Mouse (Mus musculus): ENCODE data around the gene Cst7. TPM values are rescaled to one million over a fixed set of nuclear protein-coding genes. Genes with fewer than 3 reads are reported as not detected.
"Not testable (repeated sequence)": the region's sequence is repeated elsewhere in the genome, so short reads cannot be mapped to it uniquely, and the experiment has no call there.

Gene Cst7
- 0.26 and 0.60 TPM in 2 replicates for polyA plus RNA-seq (2015; fragmentation: Nextera tagmentation; extraction: Ambion mirVana)

DNA sequence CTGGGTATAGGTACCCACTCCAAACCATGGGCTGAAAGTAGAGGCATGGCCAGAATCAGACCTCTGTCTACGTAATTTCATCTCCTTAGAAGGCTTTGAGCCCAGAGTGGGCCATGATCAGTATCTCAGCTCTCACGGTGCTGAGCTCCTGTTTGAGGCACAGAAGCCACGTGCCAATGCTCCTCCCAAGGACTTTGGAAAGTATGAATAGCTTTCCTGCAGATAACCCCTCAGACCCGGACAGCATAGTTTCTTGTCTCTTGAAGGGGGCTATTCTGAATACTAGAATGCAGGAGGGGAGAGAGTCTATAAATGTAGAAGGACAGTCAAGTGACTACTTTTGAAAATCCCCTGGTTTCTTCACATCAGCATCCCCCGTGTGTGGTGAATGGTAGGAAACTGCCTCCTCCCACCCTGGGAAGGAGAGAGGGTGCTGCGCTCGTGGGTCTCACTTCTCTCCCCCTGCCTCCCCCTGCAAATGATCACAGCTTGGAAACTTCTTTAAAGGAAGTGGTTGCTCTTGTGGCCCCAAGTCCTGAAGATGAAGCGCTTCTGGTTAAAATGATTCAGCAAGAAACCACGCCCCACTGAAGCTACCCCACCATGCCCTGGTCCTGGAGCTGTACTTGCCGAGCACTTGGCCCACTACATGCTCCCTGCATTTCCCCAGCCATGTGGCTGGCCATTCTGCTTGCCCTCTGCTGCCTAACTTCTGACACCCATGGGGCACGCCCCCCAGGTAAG lies at the start of gene Cst7:
TSS of gene Cst7 (plus strand) at position 569 of the 744 bp plus-strand sequence.
- no peak within 1 kb of the TSS for H3K9ac ChIP-seq
- WGBS: 82% methylated on average over 11 of the region's 11 CpGs
- no peaks in the 10 kb centered on the region for H3K4me1 ChIP-seq (replicated peaks)
- H3K4me3 ChIP-seq: no peak within 1 kb of the TSS
- H3K9me3 ChIP-seq: no peaks in the 10 kb centered on the region
- no peaks in the 10 kb centered on the region for H3K36me3 ChIP-seq
- H3K4me2 ChIP-seq: no peak within 1 kb of the TSS
- no peak for ATAC-seq (ENCODE audit: low FRiP score, low read depth)
- H3K27ac ChIP-seq (replicated peaks): no peak within 1 kb of the TSS
- H3K27me3 ChIP-seq: no peaks in the 10 kb centered on the region

DNA sequence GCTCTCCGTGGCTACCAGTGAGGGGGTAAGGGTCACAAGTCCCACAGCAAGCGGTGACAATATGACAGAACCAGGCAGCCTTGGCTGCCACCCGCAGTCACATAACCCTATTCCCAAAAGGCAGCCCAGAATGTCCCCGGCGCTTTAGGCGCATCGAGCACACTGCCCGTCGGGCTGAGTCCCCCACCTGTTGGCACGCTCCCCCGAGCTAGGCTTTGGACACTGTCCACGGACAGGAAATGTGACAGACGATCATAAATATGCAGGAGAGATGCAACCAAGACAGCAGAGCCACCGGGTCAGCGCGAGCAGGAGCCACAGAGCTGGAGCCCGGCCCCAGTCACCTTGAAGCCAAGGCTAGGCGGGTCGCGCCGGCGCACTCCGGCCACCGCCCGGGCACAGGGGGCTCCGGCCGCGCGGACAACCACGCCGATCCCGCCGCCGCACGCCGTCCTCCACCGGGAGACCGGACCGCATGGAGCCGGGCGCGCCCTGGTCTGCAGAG lies 44.5 kb upstream of the Cst7 start:
- WGBS: 3% methylated on average over 42 of the region's 42 CpGs
- no peaks in the 10 kb centered on the region for H3K9me3 ChIP-seq
- H3K4me1 ChIP-seq (replicated peaks): peaks cover 6% of the 10 kb centered on the region
- peak; percentile 63; the same call in 1 of the 2 replicates for ATAC-seq (ENCODE audit: low FRiP score, low read depth)
- peak overlapping the region; percentile 92 for H3K4me2 ChIP-seq
- H3K4me3 ChIP-seq: peak overlapping the region; percentile 51
- H3K9ac ChIP-seq: peak overlapping the region; percentile 51
- no peaks in the 10 kb centered on the region for H3K36me3 ChIP-seq
- no peak overlapping the region for H3K27ac ChIP-seq (replicated peaks)
- peaks cover 11% of the 10 kb centered on the region for H3K27me3 ChIP-seq

DNA sequence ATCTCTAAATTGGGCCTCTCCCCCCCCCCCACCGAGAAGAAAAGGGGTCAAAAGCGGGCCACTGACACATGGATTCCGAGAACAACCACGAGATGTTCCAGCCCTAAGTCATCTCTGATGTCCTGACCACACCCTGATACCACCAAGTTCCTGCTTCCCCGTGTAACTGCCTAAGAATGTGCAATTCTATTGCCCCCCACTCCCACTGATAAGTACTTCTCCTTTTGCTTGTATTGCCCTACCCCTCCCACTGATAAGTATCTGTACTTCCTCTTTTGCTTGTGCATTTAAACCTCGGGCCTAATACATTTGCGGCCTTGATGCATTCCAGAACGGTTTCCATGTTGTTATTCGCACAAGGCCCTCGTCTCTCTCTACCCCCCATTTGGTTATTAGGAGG lies 20.6 kb upstream of the Cst7 start:
- H3K9ac ChIP-seq; H3K4me2 ChIP-seq; H3K9me3 ChIP-seq; ATAC-seq (ENCODE audit: low FRiP score, low read depth); H3K4me1 ChIP-seq (replicated peaks); H3K27ac ChIP-seq (replicated peaks); H3K4me3 ChIP-seq; H3K36me3 ChIP-seq; H3K27me3 ChIP-seq: not testable (repeated sequence)
- WGBS: 85% methylated on average over 10 of the region's 10 CpGs

DNA sequence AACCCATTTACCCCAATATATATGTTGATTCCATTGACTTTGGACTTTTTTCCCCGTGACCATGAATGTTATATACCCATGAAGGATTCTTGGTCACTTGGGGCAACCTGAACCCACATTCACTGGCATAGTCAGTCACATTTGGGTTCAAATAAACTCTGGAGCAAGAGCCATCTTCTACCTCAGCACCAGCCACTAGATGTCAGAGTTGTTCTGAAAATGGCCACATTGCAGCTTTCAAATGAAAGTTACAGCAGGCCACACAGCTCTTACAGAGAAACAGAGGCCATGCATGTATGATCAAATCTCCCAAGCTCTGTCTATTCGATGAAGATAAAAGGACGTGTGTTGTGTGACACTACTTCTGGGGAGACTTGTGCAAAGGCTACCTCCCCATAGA lies 11.6 kb upstream of the Cst7 start:
- H3K9ac ChIP-seq: no peak overlapping the region
- no peaks in the 10 kb centered on the region for H3K4me1 ChIP-seq (replicated peaks)
- H3K27ac ChIP-seq (replicated peaks): no peak overlapping the region
- H3K27me3 ChIP-seq: no peaks in the 10 kb centered on the region
- WGBS: 50% methylated on average over 3 of the region's 3 CpGs
- no peaks in the 10 kb centered on the region for H3K9me3 ChIP-seq
- no peak; the same call in 1 of the 2 replicates for ATAC-seq (ENCODE audit: low FRiP score, low read depth)
- no peak overlapping the region for H3K4me2 ChIP-seq
- no peaks in the 10 kb centered on the region for H3K36me3 ChIP-seq
- H3K4me3 ChIP-seq: no peak overlapping the region

DNA sequence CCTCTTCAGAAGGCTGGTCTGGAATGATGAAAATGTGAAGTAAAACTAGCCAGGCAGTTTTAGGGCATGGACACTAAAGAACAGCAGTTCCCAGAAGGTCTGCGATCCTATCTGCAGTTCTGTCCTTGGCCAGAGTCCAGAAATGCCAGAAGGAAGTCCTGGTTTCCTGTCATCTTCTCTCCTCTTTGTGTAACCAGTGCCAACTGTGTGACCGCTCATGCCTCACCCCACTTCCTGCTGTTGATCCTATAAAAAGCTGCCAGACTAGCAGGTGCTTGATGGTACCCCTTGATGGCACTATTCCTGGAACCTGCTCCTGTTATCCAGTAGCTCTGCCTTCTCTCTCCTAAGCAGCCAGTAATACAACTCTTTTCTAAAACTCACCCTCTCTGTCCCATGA lies 3.2 kb upstream of the Cst7 start:
- ATAC-seq (ENCODE audit: low FRiP score, low read depth): no peak
- WGBS: 74% methylated on average over 2 of the region's 2 CpGs
- no peaks in the 10 kb centered on the region for H3K27me3 ChIP-seq
- no peak overlapping the region for H3K4me3 ChIP-seq
- H3K4me1 ChIP-seq (replicated peaks): no peaks in the 10 kb centered on the region
- no peak overlapping the region for H3K27ac ChIP-seq (replicated peaks)
- H3K4me2 ChIP-seq: no peak overlapping the region
- H3K36me3 ChIP-seq: no peaks in the 10 kb centered on the region
- H3K9ac ChIP-seq: no peak overlapping the region
- no peaks in the 10 kb centered on the region for H3K9me3 ChIP-seq

DNA sequence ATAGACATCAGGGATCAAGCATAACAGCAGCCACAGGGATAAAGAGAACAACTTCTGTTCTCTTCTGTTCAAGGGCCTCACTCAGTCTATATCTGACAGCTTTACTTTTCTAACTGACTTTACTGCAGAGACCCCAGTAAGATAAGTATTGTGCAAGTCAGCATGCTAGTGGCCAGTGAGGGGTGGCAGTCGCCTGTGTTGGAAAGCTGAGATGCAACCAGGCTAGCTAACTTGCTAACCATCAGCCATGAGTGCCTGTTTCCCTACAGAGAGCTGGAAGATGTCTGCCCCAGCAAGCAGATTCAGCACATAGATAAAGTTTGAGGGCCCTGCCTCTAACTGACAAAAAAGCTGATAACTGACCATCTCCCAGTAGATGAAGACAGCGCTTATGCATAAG lies 546 bp downstream of the Cst7 start:
- Histone ChIP-seq H3K27me3 (no peaks in the 10 kb centered on the region), H3K9me3 (no peaks in the 10 kb centered on the region), H3K4me1 (replicated peaks) (no peaks in the 10 kb centered on the region), H3K4me2 (no peak overlapping the region), H3K9ac (no peak overlapping the region), H3K27ac (replicated peaks) (no peak overlapping the region), H3K36me3 (no peaks in the 10 kb centered on the region), H3K4me3 (no peak overlapping the region)
- ATAC-seq (ENCODE audit: low FRiP score, low read depth): no peak
- WGBS: 95% methylated on average over 2 of the region's 2 CpGs

DNA sequence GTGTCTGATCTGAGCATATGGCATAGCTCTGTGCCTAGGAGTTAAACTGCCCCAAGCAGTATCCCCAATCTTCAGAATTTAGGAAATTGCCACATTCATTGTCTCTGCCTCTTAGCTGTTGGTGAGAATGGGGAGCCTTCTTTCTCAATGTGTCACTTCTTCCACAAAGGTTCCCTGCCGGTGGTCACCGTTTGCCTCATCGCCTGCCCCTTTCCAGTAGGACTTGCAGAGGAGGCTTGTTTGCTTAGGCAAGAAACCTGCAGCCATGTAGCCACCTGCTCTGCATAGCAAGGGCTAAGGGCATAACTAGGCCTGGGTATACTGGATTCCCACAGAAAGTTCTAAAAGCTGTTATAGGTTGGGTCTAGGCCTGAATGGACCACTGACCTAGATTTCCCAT lies 2.2 kb downstream of the Cst7 start:
- H3K27ac ChIP-seq (replicated peaks): no peak overlapping the region
- H3K36me3 ChIP-seq: no peaks in the 10 kb centered on the region
- H3K27me3 ChIP-seq: no peaks in the 10 kb centered on the region
- H3K4me2 ChIP-seq: no peak overlapping the region
- no peaks in the 10 kb centered on the region for H3K9me3 ChIP-seq
- WGBS: 90% methylated on average over 3 of the region's 3 CpGs
- H3K9ac ChIP-seq: no peak overlapping the region
- ATAC-seq (ENCODE audit: low FRiP score, low read depth): no peak
- no peak overlapping the region for H3K4me3 ChIP-seq
- no peaks in the 10 kb centered on the region for H3K4me1 ChIP-seq (replicated peaks)

DNA sequence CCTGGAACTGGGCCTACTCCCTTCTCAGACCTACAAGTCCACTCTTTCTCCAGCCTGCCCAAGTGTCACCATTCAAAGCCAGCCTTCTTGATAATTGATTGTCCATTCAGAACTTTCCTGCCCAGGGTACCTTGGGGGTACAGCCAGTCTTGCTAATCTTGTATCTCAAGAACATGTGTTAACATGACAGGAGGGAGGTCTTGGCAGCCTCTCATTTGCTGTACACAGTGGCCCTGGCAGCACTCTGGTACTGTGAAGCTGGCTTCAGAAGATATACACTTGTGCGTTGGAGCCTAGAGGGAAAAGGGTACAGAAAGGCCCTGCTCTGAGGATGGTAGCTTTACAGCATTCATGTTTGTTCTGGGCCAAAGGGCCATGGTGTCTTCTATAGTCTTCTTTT lies 6.0 kb downstream of the Cst7 start:
- H3K27ac ChIP-seq (replicated peaks): no peak overlapping the region
- no peak for ATAC-seq (ENCODE audit: low FRiP score, low read depth)
- H3K4me2 ChIP-seq: no peak overlapping the region
- peaks cover 5% of the 10 kb centered on the region; the same call in 1 of the 2 replicates for H3K36me3 ChIP-seq
- H3K9ac ChIP-seq: no peak overlapping the region
- no peaks in the 10 kb centered on the region for H3K9me3 ChIP-seq
- H3K27me3 ChIP-seq: no peaks in the 10 kb centered on the region
- no peak overlapping the region for H3K4me3 ChIP-seq
- 85% methylated on average over 1 of the region's 1 CpGs for WGBS
- no peaks in the 10 kb centered on the region for H3K4me1 ChIP-seq (replicated peaks)

DNA sequence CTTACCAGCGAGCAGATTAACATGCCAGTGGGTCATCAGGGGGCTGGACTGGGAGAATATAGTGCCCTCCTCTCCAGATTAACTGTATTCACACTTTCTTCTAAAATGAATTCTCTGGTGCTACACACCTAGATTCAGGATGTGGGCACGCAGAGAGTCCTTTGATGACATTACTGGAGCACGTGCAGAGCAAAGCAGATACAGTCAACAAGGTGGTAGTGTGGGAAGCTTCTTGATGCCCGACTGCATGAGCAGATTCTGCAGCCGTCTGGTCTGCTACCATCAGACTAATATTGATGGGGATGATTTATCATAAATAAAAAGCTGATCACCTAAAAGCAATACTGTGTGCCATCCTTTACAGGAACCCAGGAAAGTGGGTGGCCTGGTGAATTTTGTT lies 8.4 kb downstream of the Cst7 start:
- H3K4me2 ChIP-seq: no peak overlapping the region
- WGBS: 85% methylated on average over 5 of the region's 5 CpGs
- no peaks in the 10 kb centered on the region for H3K4me1 ChIP-seq (replicated peaks)
- no peak overlapping the region for H3K27ac ChIP-seq (replicated peaks)
- H3K9ac ChIP-seq: no peak overlapping the region
- no peak overlapping the region for H3K4me3 ChIP-seq
- no peak for ATAC-seq (ENCODE audit: low FRiP score, low read depth)
- peaks cover 15% of the 10 kb centered on the region for H3K36me3 ChIP-seq
- no peaks in the 10 kb centered on the region for H3K9me3 ChIP-seq
- no peaks in the 10 kb centered on the region for H3K27me3 ChIP-seq

DNA sequence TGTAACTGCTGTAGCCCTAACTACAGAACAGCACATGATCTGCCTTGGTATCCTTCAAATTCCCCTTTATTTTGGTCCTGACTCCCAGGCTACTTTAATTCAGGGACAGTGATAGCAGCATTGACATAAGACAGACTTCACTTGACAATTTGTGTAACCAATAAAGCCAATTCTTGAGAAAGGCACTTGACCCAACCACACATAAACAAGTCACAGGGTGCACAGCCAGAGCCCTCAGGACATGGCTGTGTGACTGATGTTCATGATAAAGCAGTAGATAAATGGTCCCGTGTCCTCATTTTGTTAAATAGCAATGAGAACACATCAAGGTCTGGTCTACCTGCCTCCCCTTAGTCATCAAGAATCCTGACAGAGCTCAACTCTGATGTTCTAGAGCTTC lies 9.4 kb downstream of the Cst7 start:
- no peak overlapping the region for H3K4me2 ChIP-seq
- H3K27me3 ChIP-seq: no peaks in the 10 kb centered on the region
- peaks cover 25% of the 10 kb centered on the region for H3K36me3 ChIP-seq
- no peaks in the 10 kb centered on the region for H3K4me1 ChIP-seq (replicated peaks)
- ATAC-seq (ENCODE audit: low FRiP score, low read depth): no peak
- no peak overlapping the region for H3K27ac ChIP-seq (replicated peaks)
- H3K4me3 ChIP-seq: no peak overlapping the region
- no peak overlapping the region for H3K9ac ChIP-seq
- 86% methylated on average over 1 of the region's 1 CpGs for WGBS
- H3K9me3 ChIP-seq: no peaks in the 10 kb centered on the region

DNA sequence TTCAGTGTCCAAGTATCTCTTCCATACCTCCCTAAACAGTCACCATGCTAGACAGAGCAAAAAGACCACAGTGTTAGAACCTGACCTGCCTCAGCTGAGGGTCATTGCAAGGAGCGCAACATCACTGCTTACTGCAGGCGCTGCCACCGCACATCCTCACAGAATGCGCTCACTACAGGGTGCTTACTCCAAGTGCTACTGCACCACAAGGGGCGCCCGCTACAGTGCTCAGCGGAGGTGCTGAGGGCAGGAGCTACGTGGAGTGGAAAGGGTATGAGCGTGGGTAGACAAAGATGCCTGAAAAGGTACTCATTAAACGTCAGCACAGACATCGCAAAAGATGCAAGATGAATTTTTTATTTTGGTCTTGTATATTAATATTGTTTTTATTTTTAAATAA lies 18.9 kb downstream of the Cst7 start:
- no peak overlapping the region for H3K27ac ChIP-seq (replicated peaks)
- WGBS: 72% methylated on average over 11 of the region's 11 CpGs
- ATAC-seq (ENCODE audit: low FRiP score, low read depth): no peak
- no peaks in the 10 kb centered on the region for H3K27me3 ChIP-seq
- H3K9me3 ChIP-seq: no peaks in the 10 kb centered on the region
- no peak overlapping the region for H3K4me2 ChIP-seq
- H3K9ac ChIP-seq: no peak overlapping the region
- no peak overlapping the region for H3K4me3 ChIP-seq
- no peaks in the 10 kb centered on the region for H3K4me1 ChIP-seq (replicated peaks)
- peaks cover 50% of the 10 kb centered on the region for H3K36me3 ChIP-seq

DNA sequence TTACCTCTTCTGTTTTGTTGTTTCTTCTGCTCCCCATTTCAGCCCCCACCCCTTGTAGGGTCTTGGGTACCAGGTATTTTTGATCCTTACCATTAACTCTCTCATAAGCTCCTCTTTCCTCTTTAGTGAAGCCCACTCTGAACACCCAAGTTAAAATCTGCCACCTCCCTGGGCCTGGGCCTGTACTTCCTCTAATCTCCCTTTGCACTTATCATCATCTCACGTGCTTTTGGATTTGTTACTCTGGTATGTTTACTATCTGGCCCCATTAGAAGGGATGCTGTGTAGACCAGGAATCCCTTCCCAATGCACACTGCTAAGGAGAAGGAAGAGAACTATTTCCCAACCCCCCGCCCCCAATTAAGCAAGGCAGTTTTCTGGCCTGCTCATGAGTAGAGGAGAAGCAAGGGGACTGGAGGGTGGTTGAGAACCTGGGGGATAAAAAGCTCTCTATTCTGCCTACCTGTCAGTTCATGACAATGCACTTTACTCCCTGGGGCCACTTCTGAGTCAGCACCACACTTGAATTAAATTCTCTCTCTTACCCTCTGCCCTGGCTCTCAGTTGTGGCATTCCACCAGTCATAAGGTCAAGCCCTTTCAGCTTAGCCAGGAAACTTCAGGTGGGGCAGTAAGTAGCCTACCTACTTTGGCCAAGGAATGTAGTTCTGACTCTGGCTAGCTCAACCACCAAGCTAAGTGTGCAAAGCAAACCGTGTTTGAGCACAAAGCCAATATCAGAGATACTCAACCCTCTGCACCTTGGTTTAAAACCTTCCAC lies 25.4 kb downstream of the Cst7 start:
- Histone ChIP-seq H3K9ac (no peak overlapping the region), H3K4me3 (no peak overlapping the region), H3K27me3 (no peaks in the 10 kb centered on the region), H3K4me2 (no peak overlapping the region), H3K36me3 (peaks cover 18% of the 10 kb centered on the region), H3K27ac (replicated peaks) (no peak overlapping the region), H3K4me1 (replicated peaks) (no peaks in the 10 kb centered on the region), H3K9me3 (no peaks in the 10 kb centered on the region)
- ATAC-seq (ENCODE audit: low FRiP score, low read depth): no peak
- WGBS: 96% methylated on average over 3 of the region's 3 CpGs
